Mouse (Mus musculus): Measurements from ENCODE around the gene Ascc3. TPM values are rescaled to one million over a fixed set of nuclear protein-coding genes. Genes with fewer than 3 reads are reported as not detected.

Gene Ascc3
- polyA plus RNA-seq, 1 experiment from 2014 or later, result 13.1 TPM

DNA sequence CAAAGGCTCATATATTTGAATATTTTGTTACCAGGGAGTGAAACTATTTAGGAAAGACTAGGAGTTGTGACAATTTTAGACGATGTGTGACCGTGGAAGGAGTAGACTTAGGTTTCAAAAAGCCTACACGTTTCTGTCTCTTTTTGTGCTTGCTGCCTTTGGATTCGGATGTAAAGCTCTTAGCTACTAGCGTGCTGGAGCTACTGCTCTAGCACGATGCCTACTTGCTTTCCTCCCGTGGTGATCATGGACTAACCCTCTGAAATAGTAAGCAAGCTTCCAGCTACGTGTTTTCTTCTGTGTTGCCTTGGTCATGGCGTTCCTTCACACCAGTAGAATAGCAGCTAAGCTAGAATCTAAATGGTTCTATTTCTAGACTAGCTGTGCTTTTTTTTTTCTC, 21.4 kb downstream of the Ascc3 start:
- Histone ChIP-seq H3K36me3 (ENCODE audit: insufficient read depth, low read length) (0 out of 2 replicates have a peak, but pooled peaks cover 6% of the 10 kb centered on the region), H3K9ac (replicated peaks; ENCODE audit: low read depth) (no peak overlapping the region), H3K27me3 (replicated peaks; ENCODE audit: insufficient read depth, low read length) (no peaks in the 10 kb centered on the region), H3K9me3 (ENCODE audit: low read length) (no peaks in the 10 kb centered on the region), H3K4me3 (ENCODE audit: low read depth, low read length) (no peak overlapping the region), H3K4me1 (ENCODE audit: insufficient read depth, low read depth, low read length) (no peaks in the 10 kb centered on the region), H3K27ac (ENCODE audit: low read length) (no peak overlapping the region), H3K4me2 (replicated peaks; ENCODE audit: low read depth, low read length) (no peak overlapping the region)
- WGBS, result 93% methylated on average over 9 of the region's 9 CpGs
- TF ChIP-seq CTCF (IDR thresholded peaks at IDR 0.05), result no peak
- no peak for TF ChIP-seq EP300 (IDR thresholded peaks at IDR 0.05)
- no peak for ATAC-seq
- no peak for DNase-seq (ENCODE audit: low spot score)

DNA sequence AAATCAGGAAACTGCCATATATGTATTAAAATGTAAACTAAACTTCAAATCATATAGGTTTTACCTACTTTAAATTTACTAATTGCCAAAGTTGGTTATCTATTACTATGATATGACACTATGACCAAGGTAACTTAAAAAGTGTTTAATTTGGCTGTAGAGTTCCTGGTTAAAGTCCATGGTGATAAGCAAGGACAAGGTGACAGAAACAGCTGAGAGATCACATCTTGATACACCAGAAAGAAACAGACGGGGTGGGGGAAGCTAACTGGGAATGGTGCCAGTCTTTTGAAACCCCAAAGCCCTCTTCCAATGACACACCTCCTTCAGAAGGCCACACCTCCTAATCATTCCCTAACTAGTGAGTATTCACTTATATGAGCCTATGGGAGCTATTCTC, 33.4 kb downstream of the Ascc3 start:
- Histone ChIP-seq H3K4me2 (replicated peaks; ENCODE audit: low read depth, low read length) (no peak overlapping the region), H3K9ac (replicated peaks; ENCODE audit: low read depth) (no peak overlapping the region), H3K4me1 (ENCODE audit: insufficient read depth, low read depth, low read length) (no peaks in the 10 kb centered on the region), H3K27ac (ENCODE audit: low read length) (no peak overlapping the region), H3K27me3 (replicated peaks; ENCODE audit: insufficient read depth, low read length) (no peaks in the 10 kb centered on the region), H3K9me3 (ENCODE audit: low read length) (no peaks in the 10 kb centered on the region), H3K36me3 (ENCODE audit: insufficient read depth, low read length) (peaks cover 6% of the 10 kb centered on the region; the same call in 1 of the 2 replicates), H3K4me3 (ENCODE audit: low read depth, low read length) (no peak overlapping the region)
- TF ChIP-seq EP300 (IDR thresholded peaks at IDR 0.05) (no peak), CTCF (IDR thresholded peaks at IDR 0.05) (no peak)
- ATAC-seq (no peak), DNase-seq (ENCODE audit: low spot score) (no peak)
- 32% methylated on average over 1 of the region's 1 CpGs for WGBS

DNA sequence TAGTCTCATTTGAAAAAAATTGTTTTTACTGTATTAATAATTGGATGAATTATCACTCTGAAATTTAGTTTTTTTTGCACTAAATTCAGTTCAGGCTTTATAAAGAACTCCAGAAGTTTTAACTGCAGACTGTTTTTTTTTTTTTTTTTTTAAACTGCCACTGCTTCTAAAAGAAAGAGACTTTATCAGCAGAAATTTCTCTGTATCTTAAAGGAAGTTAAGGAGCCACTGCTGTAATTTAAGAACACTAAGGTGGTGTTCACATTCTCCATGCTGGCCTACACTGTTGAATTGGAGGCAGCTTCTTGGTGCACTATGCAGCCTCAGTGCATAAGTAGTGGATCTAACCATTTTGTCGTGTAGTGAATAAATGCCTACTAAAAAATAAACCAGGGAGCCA, 47.1 kb downstream of the Ascc3 start:
- ATAC-seq (no peak), DNase-seq (ENCODE audit: low spot score) (no peak)
- Histone ChIP-seq H3K4me1 (ENCODE audit: insufficient read depth, low read depth, low read length) (no peaks in the 10 kb centered on the region), H3K27ac (ENCODE audit: low read length) (no peak overlapping the region), H3K9ac (replicated peaks; ENCODE audit: low read depth) (no peak overlapping the region), H3K36me3 (ENCODE audit: insufficient read depth, low read length) (no peaks in the 10 kb centered on the region), H3K4me3 (ENCODE audit: low read depth, low read length) (no peak overlapping the region), H3K9me3 (ENCODE audit: low read length) (no peaks in the 10 kb centered on the region), H3K4me2 (replicated peaks; ENCODE audit: low read depth, low read length) (no peak overlapping the region), H3K27me3 (replicated peaks; ENCODE audit: insufficient read depth, low read length) (no peaks in the 10 kb centered on the region)
- no peak for TF ChIP-seq CTCF (IDR thresholded peaks at IDR 0.05)
- no peak for TF ChIP-seq EP300 (IDR thresholded peaks at IDR 0.05)
- WGBS, result 73% methylated on average over 1 of the region's 1 CpGs

DNA sequence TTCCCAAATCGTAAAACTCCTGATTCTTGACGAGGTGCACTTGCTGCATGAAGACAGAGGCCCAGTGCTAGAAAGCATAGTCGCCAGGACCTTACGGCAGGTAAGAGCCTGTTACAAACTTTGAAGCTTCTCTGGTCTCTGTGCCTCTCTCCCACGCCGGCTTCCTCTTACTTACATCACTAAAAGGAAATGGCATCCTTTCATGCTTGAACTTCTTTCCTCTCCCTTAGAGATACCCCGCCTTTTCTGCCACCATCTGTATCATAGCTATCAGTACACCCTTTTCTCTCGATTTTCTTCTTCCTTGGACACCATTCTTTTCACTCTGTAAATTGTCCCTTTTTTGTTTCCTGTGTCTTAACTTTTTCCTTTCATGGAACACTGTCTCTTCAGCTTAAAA, 58.1 kb downstream of the Ascc3 start:
- Histone ChIP-seq H3K9ac (replicated peaks; ENCODE audit: low read depth) (no peak overlapping the region), H3K27ac (ENCODE audit: low read length) (no peak overlapping the region), H3K4me2 (replicated peaks; ENCODE audit: low read depth, low read length) (no peak overlapping the region), H3K4me1 (ENCODE audit: insufficient read depth, low read depth, low read length) (no peaks in the 10 kb centered on the region), H3K4me3 (ENCODE audit: low read depth, low read length) (no peak overlapping the region), H3K9me3 (ENCODE audit: low read length) (no peaks in the 10 kb centered on the region), H3K36me3 (ENCODE audit: insufficient read depth, low read length) (peaks cover 7% of the 10 kb centered on the region; the same call in 1 of the 2 replicates), H3K27me3 (replicated peaks; ENCODE audit: insufficient read depth, low read length) (no peaks in the 10 kb centered on the region)
- ATAC-seq (no peak), DNase-seq (ENCODE audit: low spot score) (no peak)
- 79% methylated on average over 8 of the region's 8 CpGs for WGBS
- TF ChIP-seq CTCF (IDR thresholded peaks at IDR 0.05), result no peak
- TF ChIP-seq EP300 (IDR thresholded peaks at IDR 0.05), result no peak

DNA sequence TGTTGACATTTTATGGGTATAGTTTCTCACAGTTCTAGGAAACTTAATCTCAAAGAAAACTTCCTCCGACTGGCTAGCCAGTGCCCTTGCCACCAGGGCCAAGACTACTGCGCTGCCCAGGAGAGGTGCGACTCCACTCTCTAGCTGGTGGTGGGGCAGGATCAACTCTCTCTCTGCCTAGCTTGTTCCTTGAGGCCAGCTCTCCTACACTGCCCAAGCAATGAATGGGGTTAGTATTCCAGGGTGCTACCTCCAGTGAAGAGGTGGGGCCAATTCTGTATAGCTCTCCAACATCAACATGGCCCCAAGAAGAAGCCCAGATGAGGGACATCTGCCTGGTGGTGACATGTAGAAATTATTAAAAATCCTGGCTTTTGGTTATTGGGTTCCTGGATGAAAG, 61.1 kb downstream of the Ascc3 start:
- no peaks in the 10 kb centered on the region for H3K9me3 ChIP-seq (ENCODE audit: low read length)
- no peak overlapping the region for H3K27ac ChIP-seq (ENCODE audit: low read length)
- peaks cover 7% of the 10 kb centered on the region; the same call in 1 of the 2 replicates for H3K36me3 ChIP-seq (ENCODE audit: insufficient read depth, low read length)
- WGBS, result 98% methylated on average over 3 of the region's 3 CpGs
- no peak overlapping the region for H3K4me2 ChIP-seq (replicated peaks; ENCODE audit: low read depth, low read length)
- no peaks in the 10 kb centered on the region for H3K27me3 ChIP-seq (replicated peaks; ENCODE audit: insufficient read depth, low read length)
- no peak overlapping the region for H3K9ac ChIP-seq (replicated peaks; ENCODE audit: low read depth)
- H3K4me1 ChIP-seq (ENCODE audit: insufficient read depth, low read depth, low read length), result no peaks in the 10 kb centered on the region
- no peak overlapping the region for H3K4me3 ChIP-seq (ENCODE audit: low read depth, low read length)
- ATAC-seq (no peak), DNase-seq (ENCODE audit: low spot score) (no peak)
- no peak for TF ChIP-seq CTCF (IDR thresholded peaks at IDR 0.05)
- TF ChIP-seq EP300 (IDR thresholded peaks at IDR 0.05), result no peak

DNA sequence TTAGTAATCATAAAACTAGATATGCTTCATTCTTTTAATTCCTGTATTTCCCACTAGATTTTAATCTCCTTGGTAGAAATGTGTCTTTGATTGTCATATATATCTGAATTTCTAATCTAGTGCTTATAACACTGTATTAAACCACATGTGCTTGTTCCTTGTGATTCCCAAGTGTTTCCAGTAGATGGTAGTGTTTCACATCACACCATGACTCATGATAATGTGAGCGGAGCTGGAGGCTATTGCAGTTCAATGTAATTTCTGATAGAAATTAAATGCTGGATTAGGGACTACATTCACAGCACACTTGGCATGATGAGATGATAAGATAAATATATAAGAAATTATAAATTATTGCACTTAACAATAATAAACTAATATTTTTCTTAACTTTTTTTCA, 64.9 kb downstream of the Ascc3 start:
- Histone ChIP-seq H3K4me1 (ENCODE audit: insufficient read depth, low read depth, low read length) (no peaks in the 10 kb centered on the region), H3K27me3 (replicated peaks; ENCODE audit: insufficient read depth, low read length) (no peaks in the 10 kb centered on the region), H3K4me3 (ENCODE audit: low read depth, low read length) (no peak overlapping the region), H3K27ac (ENCODE audit: low read length) (no peak overlapping the region), H3K9ac (replicated peaks; ENCODE audit: low read depth) (no peak overlapping the region), H3K4me2 (replicated peaks; ENCODE audit: low read depth, low read length) (no peak overlapping the region), H3K9me3 (ENCODE audit: low read length) (no peaks in the 10 kb centered on the region), H3K36me3 (ENCODE audit: insufficient read depth, low read length) (peaks cover 4% of the 10 kb centered on the region; the same call in 1 of the 2 replicates)
- 52% methylated on average over 1 of the region's 1 CpGs for WGBS
- TF ChIP-seq EP300 (IDR thresholded peaks at IDR 0.05) (no peak), CTCF (IDR thresholded peaks at IDR 0.05) (peak; percentile 67)
- ATAC-seq (peak; percentile 65), DNase-seq (ENCODE audit: low spot score) (peak; percentile 64)

DNA sequence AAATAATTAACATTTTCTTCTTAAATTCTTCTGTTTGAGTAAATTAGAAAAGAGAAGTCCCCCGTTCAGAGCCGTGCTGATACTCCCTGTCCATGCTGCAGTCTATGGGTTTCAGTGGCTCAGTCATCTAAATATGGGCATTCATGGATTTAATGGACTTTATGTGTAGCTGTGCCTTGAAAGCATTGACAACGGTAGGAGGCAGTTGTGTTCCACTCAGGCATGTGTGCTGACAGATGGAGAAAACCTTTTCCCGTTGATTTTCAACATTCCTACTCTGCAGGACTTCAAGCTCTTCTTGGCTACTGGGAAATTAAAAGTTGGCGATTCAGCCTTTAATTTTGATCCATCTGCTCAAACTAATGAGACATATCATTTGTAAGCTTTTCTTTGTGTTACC, 79.0 kb downstream of the Ascc3 start:
- Histone ChIP-seq H3K27me3 (replicated peaks; ENCODE audit: insufficient read depth, low read length) (no peaks in the 10 kb centered on the region), H3K4me2 (replicated peaks; ENCODE audit: low read depth, low read length) (no peak overlapping the region), H3K4me1 (ENCODE audit: insufficient read depth, low read depth, low read length) (no peaks in the 10 kb centered on the region), H3K36me3 (ENCODE audit: insufficient read depth, low read length) (no peaks in the 10 kb centered on the region), H3K27ac (ENCODE audit: low read length) (no peak overlapping the region), H3K9me3 (ENCODE audit: low read length) (no peaks in the 10 kb centered on the region), H3K9ac (replicated peaks; ENCODE audit: low read depth) (no peak overlapping the region), H3K4me3 (ENCODE audit: low read depth, low read length) (no peak overlapping the region)
- ATAC-seq (no peak), DNase-seq (ENCODE audit: low spot score) (no peak)
- 77% methylated on average over 5 of the region's 5 CpGs for WGBS
- no peak for TF ChIP-seq CTCF (IDR thresholded peaks at IDR 0.05)
- no peak for TF ChIP-seq EP300 (IDR thresholded peaks at IDR 0.05)
